Mouse (Mus musculus) limb, embryonic 12.5 days (tissue): ENCODE data around the gene Mybphl. TPM values are rescaled to one million over a fixed set of nuclear protein-coding genes. Genes with fewer than 3 reads are reported as not detected.
A peak's percentile ranks its signal among the peaks of the same experiment; 100 is the strongest.

Source experiments
- ATAC-seq: fragments of 200-750 bp; cut with Nextera tagmentation; 2 replicates; pipeline ENCODE4 v1.8.0; 2017; ENCODE audit warnings: low read depth, moderate TSS enrichment; ENCODE audit not compliant: insufficient number of reproducible peaks, insufficient read depth, low FRiP score, low TSS enrichment
- H3K27ac ChIP-seq: fragments of 300-500 bp; sonication (generic); 2 replicates; pipeline ENCODE4 v1.5.1; 2016; ENCODE audit warnings: mild to moderate bottlenecking, moderate library complexity
- H3K27me3 ChIP-seq: fragments of 300-500 bp; sonication (generic); 2 replicates; pipeline ENCODE4 v1.6.1; 2016; ENCODE audit warnings: mild to moderate bottlenecking, moderate library complexity
- H3K36me3 ChIP-seq: fragments of 300-500 bp; sonication (generic); 2 replicates; pipeline ENCODE4 v1.6.1; 2016; ENCODE audit warnings: mild to moderate bottlenecking, moderate library complexity
- H3K4me1 ChIP-seq: fragments of 300-500 bp; sonication (generic); replicated peaks from 2 replicates; pipeline ENCODE4 v1.6.1; 2016
- H3K4me2 ChIP-seq: fragments of 300-500 bp; sonication (generic); 2 replicates; pipeline ENCODE4 v1.6.1; 2016; ENCODE audit warnings: mild to moderate bottlenecking, moderate library complexity
- H3K4me3 ChIP-seq: fragments of 300-500 bp; sonication (generic); replicated peaks from 2 replicates; pipeline ENCODE4 v1.5.1; 2016; ENCODE audit warnings: mild to moderate bottlenecking
- H3K9ac ChIP-seq: fragments of 300-500 bp; sonication (generic); replicated peaks from 2 replicates; pipeline ENCODE4 v1.6.1; 2016; ENCODE audit warnings: mild to moderate bottlenecking, moderate library complexity
- H3K9me3 ChIP-seq: fragments of 300-500 bp; sonication (generic); 2 replicates; pipeline ENCODE4 v1.6.1; 2016; ENCODE audit warnings: mild to moderate bottlenecking, moderate library complexity
- WGBS: fragments of 180-500 bp; shearing (Covaris S2); methylation state at CpG from one replicate; pipeline ENCODE4 v1.1.7; 2016; 5-methylcytosine and 5-hydroxymethylcytosine counted together
- polyA plus RNA-seq: library from polyadenylated mRNA; unstranded; fragments of >200 nt; fragmentation: Nextera tagmentation; extraction: Ambion mirVana; gene quantifications from 2 replicates; pipeline ENCODE4 v1.2.1, GENCODE M21; 2016

Gene Mybphl
- polyA plus RNA-seq: not detected in 2 replicates

- WGBS: 70% methylated on average over 9 of the region's 9 CpGs
- no peak within 1 kb of the TSS for H3K27ac ChIP-seq
- H3K4me2 ChIP-seq: no peak within 1 kb of the TSS
- no peak for ATAC-seq
- no peak within 1 kb of the TSS for H3K9ac ChIP-seq
- H3K4me3 ChIP-seq: no peak within 1 kb of the TSS
- no peaks in the 10 kb centered on the region for H3K27me3 ChIP-seq
- H3K4me1 ChIP-seq: peaks cover 20% of the 10 kb centered on the region
- H3K9me3 ChIP-seq: no peaks in the 10 kb centered on the region
- H3K36me3 ChIP-seq: no peaks in the 10 kb centered on the region
Observed at GRCm38 (mm10) chr3:108364270-108364995, at the start of gene Mybphl. Gene Mybphl, plus strand, starts transcription at chr3:108364911.

GRCm38 (mm10) chr3:108318517-108318916 lies 46.2 kb upstream of the Mybphl start:
- 0 out of 2 replicates have a peak overlapping the region, but pooled peaks have one; percentile 50 for H3K27ac ChIP-seq
- no peak overlapping the region for H3K9ac ChIP-seq
- no peaks in the 10 kb centered on the region for H3K27me3 ChIP-seq
- ATAC-seq: no peak
- no peak overlapping the region for H3K4me2 ChIP-seq
- no peaks in the 10 kb centered on the region for H3K9me3 ChIP-seq
- H3K4me1 ChIP-seq: peaks cover 24% of the 10 kb centered on the region
- H3K4me3 ChIP-seq: no peak overlapping the region
- 28% methylated on average over 2 of the region's 2 CpGs for WGBS
- no peaks in the 10 kb centered on the region; the same call in 1 of the 2 replicates for H3K36me3 ChIP-seq

GRCm38 (mm10) chr3:108321671-108322070 lies 43.0 kb upstream of the Mybphl start:
- Histone ChIP-seq H3K4me3 (no peak overlapping the region), H3K27ac (no peak overlapping the region), H3K36me3 (peaks cover 14% of the 10 kb centered on the region; the same call in 1 of the 2 replicates), H3K9ac (no peak overlapping the region), H3K9me3 (no peaks in the 10 kb centered on the region), H3K4me2 (no peak overlapping the region), H3K27me3 (no peaks in the 10 kb centered on the region), H3K4me1 (peaks cover 24% of the 10 kb centered on the region)
- 86% methylated on average over 4 of the region's 4 CpGs for WGBS
- ATAC-seq: no peak

GRCm38 (mm10) chr3:108322136-108322535 lies 42.6 kb upstream of the Mybphl start:
- Histone ChIP-seq H3K4me1 (peaks cover 24% of the 10 kb centered on the region), H3K27ac (no peak overlapping the region), H3K4me2 (no peak overlapping the region), H3K9ac (no peak overlapping the region), H3K27me3 (no peaks in the 10 kb centered on the region), H3K4me3 (no peak overlapping the region), H3K36me3 (peaks cover 18% of the 10 kb centered on the region; the same call in 1 of the 2 replicates), H3K9me3 (no peaks in the 10 kb centered on the region)
- ATAC-seq: no peak
- 90% methylated on average over 4 of the region's 4 CpGs for WGBS

- no peak overlapping the region for H3K4me3 ChIP-seq
- H3K9ac ChIP-seq: no peak overlapping the region
- ATAC-seq: no peak
- H3K27ac ChIP-seq: no peak overlapping the region
- WGBS: 82% methylated on average over 3 of the region's 3 CpGs
- peaks cover 22% of the 10 kb centered on the region for H3K4me1 ChIP-seq
- peaks cover 26% of the 10 kb centered on the region; the same call in 1 of the 2 replicates for H3K36me3 ChIP-seq
- H3K27me3 ChIP-seq: no peaks in the 10 kb centered on the region
- no peaks in the 10 kb centered on the region for H3K9me3 ChIP-seq
- no peak overlapping the region for H3K4me2 ChIP-seq
Observed at GRCm38 (mm10) chr3:108322962-108323361, 41.7 kb upstream of the Mybphl start.

GRCm38 (mm10) chr3:108324837-108325236 lies 39.9 kb upstream of the Mybphl start:
- Histone ChIP-seq H3K4me1 (peaks cover 5% of the 10 kb centered on the region; the same call in 1 of the 2 replicates), H3K36me3 (peaks cover 39% of the 10 kb centered on the region; the same call in 1 of the 2 replicates), H3K4me2 (no peak overlapping the region), H3K27me3 (no peaks in the 10 kb centered on the region), H3K4me3 (no peak overlapping the region), H3K9ac (no peak overlapping the region), H3K27ac (no peak overlapping the region), H3K9me3 (no peaks in the 10 kb centered on the region)
- ATAC-seq: no peak
- WGBS: 85% methylated on average over 4 of the region's 4 CpGs

GRCm38 (mm10) chr3:108325521-108325920 lies 39.2 kb upstream of the Mybphl start:
- H3K9ac ChIP-seq: no peak overlapping the region
- WGBS: 94% methylated on average over 9 of the region's 9 CpGs
- ATAC-seq: no peak
- no peaks in the 10 kb centered on the region for H3K27me3 ChIP-seq
- H3K36me3 ChIP-seq: peaks cover 46% of the 10 kb centered on the region; the same call in 1 of the 2 replicates
- H3K4me2 ChIP-seq: no peak overlapping the region
- no peak overlapping the region for H3K27ac ChIP-seq
- no peaks in the 10 kb centered on the region for H3K9me3 ChIP-seq
- no peaks in the 10 kb centered on the region; the same call in 1 of the 2 replicates for H3K4me1 ChIP-seq
- no peak overlapping the region for H3K4me3 ChIP-seq

GRCm38 (mm10) chr3:108327275-108327674 lies 37.4 kb upstream of the Mybphl start:
- Histone ChIP-seq H3K4me2 (no peak overlapping the region), H3K4me3 (no peak overlapping the region), H3K9ac (no peak overlapping the region), H3K36me3 (peaks cover 61% of the 10 kb centered on the region), H3K27ac (no peak overlapping the region), H3K9me3 (no peaks in the 10 kb centered on the region), H3K27me3 (no peaks in the 10 kb centered on the region), H3K4me1 (no peaks in the 10 kb centered on the region)
- ATAC-seq: no peak
- 89% methylated on average over 8 of the region's 8 CpGs for WGBS

- Histone ChIP-seq H3K36me3 (peaks cover 68% of the 10 kb centered on the region), H3K4me2 (no peak overlapping the region), H3K4me3 (no peak overlapping the region), H3K4me1 (no peaks in the 10 kb centered on the region), H3K9ac (no peak overlapping the region), H3K9me3 (no peaks in the 10 kb centered on the region), H3K27me3 (no peaks in the 10 kb centered on the region), H3K27ac (no peak overlapping the region)
- 85% methylated on average over 3 of the region's 3 CpGs for WGBS
- no peak for ATAC-seq
Observed at GRCm38 (mm10) chr3:108327916-108328315, 36.8 kb upstream of the Mybphl start.

GRCm38 (mm10) chr3:108328441-108328841 lies 36.3 kb upstream of the Mybphl start:
- Histone ChIP-seq H3K9me3 (no peaks in the 10 kb centered on the region), H3K4me2 (no peak overlapping the region), H3K36me3 (peaks cover 72% of the 10 kb centered on the region), H3K27ac (no peak overlapping the region), H3K9ac (no peak overlapping the region), H3K4me3 (no peak overlapping the region), H3K4me1 (no peaks in the 10 kb centered on the region), H3K27me3 (no peaks in the 10 kb centered on the region)
- WGBS: 68% methylated on average over 9 of the region's 9 CpGs
- ATAC-seq: no peak

GRCm38 (mm10) chr3:108330812-108331211 lies 33.9 kb upstream of the Mybphl start:
- H3K9ac ChIP-seq: no peak overlapping the region
- WGBS: 92% methylated on average over 6 of the region's 6 CpGs

More at GRCm38 (mm10) chr3:108330812-108331211, 33.9 kb upstream of the Mybphl start:
- no peaks in the 10 kb centered on the region for H3K27me3 ChIP-seq
- H3K4me2 ChIP-seq: no peak overlapping the region
- H3K27ac ChIP-seq: no peak overlapping the region
- H3K4me1 ChIP-seq: no peaks in the 10 kb centered on the region
- H3K36me3 ChIP-seq: peaks cover 83% of the 10 kb centered on the region
- no peak for ATAC-seq
- H3K4me3 ChIP-seq: no peak overlapping the region
- H3K9me3 ChIP-seq: no peaks in the 10 kb centered on the region
